Mouse (Mus musculus): ENCODE results near the gene Zbtb39. TPM values are rescaled to one million over a fixed set of nuclear protein-coding genes. Genes with fewer than 3 reads are reported as not detected.
"Not testable (repeated sequence)": the region's sequence is repeated elsewhere in the genome, so short reads cannot be mapped to it uniquely, and the experiment has no call there.

Zbtb39 gene
- total RNA-seq, 2 experiments from 2014 or later, result 3.2 to 5.1 TPM

DNA sequence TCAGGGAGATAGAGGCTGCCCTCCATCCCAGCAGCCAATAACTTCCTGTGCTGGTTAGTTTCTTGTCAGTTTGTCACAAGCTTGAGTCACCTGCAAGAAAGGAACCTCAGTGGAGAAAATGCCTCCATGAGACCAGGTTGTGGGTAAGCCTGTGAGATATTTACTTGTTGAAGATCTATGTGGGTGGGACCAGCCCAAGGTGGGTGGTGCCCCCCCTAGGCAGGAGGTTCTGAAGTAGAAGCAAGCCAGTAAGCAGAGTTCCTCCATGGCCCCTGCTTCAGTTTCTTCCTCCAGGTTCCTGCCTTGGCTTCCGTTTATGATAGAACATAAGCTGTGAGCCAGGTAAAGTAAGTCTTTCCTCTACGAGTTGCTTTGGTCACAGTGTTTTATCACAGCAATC is 3.1 kb upstream of the Zbtb39 start:
- 0 out of 2 replicates have a peak, but pooled peaks have one; percentile 14 for ATAC-seq (ENCODE audit: poor library complexity, severe bottlenecking)

DNA sequence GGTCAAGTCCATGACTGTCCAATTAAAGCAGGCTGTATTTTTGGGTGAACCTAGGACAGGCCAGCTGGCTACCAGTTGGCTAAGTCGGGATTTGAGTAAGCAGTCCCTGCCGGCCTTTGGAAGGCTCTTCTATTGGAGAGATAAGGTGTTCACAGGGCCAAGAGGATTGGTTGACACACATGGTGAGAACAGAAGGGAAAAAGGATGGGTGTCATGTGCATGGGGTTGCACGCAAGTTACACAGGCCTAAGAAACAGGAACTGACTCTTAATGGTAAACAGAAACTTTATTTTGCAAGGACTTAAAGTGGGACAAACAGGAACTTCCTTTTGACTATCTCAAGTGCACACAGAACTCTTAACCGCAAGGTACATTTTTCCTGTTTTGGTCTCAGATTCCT is 2.4 kb upstream of the Zbtb39 start:
- peak; percentile 67 for ATAC-seq (ENCODE audit: poor library complexity, severe bottlenecking)

DNA sequence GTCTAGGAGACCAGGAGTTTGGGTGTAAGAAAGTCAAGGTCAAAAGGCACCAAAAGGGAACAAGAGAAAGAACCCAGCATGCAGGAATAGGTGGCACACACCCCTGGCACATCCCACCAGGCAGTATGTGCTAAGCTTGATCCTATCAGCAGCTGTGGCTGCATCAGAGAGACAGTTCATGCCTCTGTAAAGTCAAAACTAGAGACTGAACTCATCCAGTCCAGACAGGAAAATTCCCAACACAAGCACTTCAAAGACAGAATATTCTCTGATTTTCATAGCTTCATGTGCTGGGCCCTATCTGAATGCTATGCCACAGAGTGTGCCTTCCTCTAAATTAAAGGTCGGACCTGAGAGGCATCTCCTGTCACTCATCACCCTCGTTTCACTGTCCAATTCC is 1.8 kb upstream of the Zbtb39 start:
- peak; percentile 1; the same call in 1 of the 2 replicates for ATAC-seq (ENCODE audit: poor library complexity, severe bottlenecking)

DNA sequence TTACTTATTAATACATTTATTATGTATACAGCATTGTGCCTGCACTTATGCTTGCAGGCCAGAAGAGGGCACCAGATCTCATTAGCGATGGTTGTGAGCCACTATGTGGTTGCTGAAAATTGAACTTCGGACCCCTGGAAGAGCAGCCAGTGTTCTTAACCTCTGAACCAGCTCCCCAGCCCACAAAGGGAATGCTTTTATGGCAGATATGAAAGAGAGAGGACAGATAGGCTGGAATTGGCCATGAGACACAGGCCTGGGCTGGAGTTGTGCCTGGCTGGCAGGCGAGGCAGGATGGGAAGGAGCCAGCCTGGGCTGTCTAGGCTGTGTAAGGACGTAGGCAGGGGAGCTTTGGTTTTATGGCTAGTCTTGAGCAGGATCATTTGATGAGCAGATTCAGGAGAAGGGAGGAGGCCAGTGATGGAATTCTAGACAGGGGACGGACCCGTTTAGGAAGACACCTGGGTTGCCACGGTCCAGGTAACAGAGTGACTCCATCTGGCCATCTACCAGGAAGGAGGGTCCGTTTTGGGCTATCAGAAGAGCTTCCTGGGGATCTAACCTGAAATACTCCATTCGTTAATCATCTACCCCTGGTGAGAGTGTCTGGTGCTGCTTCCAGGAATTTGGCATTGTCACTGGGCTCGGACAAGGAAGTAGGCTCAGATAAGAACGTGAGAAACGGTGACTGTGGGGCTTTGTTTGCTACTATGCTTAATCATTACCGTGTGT is 1.0 kb upstream of the Zbtb39 start:
- ATAC-seq (ENCODE audit: poor library complexity, severe bottlenecking), result no peak

DNA sequence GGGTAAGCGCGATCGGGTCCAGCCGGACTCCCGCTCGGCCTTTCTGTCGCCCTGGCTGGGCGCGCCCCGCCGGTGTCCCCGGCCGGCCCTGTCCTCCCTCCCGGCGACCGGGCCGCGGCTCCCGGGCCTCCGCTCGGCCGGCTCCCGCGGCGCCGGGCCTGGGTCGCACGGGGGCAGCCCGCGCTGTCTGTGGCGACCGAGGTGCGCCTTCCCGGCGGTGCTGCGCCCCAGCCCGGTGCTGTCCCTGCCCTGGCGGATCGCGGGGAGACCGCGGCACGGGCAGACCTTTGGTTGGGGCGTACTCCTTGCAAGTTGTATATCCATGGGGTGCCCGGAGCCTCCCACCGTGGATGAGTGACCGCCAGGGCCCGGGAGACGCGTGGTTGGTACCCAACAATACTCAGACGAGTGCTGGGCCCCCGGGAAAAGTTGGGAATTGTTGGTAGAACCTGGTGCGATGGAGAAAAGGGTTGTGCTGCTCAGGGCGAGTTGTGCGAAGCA is 373 bp downstream of the Zbtb39 start:
- ATAC-seq (ENCODE audit: poor library complexity, severe bottlenecking), result no peak

DNA sequence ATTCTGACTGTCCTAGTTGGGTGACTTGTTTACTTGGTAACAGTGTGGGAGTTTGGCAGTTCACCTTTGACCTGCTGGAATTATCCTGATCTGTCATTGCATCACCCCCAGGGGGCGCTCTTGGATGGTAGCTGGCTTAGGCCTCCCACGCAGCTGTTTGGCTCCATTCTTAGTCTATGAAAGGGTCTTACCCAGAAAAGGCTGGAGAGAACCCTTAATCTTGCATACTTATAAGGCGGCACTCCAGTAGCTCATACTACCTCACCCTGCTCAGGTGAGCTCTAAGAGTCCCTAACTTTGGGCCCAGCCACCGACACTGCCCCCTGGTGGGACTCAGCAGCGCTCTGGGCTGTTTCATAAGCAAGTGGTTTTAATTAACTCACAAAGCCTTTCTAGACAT is 5.3 kb downstream of the Zbtb39 start:
- ATAC-seq (ENCODE audit: poor library complexity, severe bottlenecking), result peak; percentile 62

DNA sequence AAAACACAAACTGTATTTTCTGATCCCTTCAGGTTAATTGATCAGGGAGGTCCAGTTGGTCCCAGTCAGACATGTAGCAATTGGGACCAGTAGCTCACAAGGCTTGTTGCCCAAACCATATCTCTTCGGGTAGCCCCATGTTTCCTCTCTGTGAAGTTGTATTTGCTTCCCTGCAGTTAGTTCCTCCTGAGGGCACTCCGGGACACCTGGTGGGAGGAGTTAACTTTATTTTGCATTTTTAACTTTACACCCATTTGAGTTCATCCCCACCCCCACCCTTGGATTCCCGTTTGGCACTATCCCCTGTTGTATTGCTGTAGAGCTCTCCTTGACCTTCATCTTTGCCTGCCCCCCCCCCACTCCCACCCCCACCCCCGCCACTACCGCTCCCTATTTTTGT is 6.5 kb downstream of the Zbtb39 start:
- ATAC-seq (ENCODE audit: poor library complexity, severe bottlenecking), result no peak

DNA sequence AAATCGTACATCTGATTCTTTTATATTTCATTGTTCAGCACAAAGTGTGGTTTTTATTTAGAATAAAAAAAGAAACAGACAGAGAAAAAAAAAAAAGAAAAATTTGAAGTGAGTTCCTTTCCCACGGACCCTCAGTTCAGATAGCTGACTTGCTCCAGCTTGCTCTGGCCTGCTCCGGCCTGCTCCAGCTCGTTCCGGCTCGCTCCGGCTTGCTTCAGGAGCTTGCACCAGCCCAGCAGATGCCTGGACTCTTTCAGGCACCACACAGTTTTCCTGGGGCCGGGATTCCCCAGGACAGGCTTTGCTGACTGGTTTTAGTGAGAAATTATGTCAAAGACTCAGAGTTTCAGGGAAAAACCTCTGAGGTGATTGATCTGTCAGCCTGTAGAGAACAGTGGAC is 7.9 kb downstream of the Zbtb39 start:
- no peak for ATAC-seq (ENCODE audit: poor library complexity, severe bottlenecking)

DNA sequence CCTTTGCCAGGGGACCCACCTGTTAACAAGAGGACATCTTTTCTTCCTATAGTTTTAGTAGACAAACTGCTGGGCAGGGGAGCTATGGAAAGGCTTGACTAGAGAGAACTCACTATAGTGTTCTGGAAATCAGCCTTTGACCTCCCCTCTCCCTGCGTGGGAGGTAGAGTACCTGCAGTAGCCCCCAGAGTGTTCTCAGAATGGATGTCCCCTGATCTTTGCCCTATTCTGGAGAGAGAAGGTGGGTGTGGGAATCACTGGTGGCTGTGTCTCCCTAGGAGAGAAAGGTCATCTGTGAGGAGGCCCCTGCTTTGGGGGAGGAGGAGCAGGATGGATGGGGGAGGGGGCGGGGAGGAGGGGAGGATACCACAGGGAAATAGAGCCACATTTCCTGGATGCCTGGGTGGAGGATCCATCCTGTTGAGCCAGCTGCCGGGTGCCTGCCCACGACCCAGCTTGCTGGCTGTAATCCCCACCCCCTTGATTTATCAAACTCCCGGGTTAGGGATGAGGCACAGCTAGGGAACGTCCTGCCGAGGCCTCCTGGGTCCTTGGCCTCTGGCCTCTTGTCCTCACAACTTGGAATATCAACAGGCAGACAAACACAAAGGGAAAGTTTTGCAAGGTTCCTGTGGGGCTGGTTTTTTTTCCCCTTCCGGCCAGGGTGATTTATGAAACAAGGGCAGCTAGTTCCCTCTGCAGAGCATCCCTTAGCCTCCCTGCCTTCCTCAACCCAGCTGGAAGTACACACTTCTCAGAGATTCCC is 9.7 kb downstream of the Zbtb39 start:
- peak; percentile 41; the same call in 1 of the 2 replicates for ATAC-seq (ENCODE audit: poor library complexity, severe bottlenecking)

DNA sequence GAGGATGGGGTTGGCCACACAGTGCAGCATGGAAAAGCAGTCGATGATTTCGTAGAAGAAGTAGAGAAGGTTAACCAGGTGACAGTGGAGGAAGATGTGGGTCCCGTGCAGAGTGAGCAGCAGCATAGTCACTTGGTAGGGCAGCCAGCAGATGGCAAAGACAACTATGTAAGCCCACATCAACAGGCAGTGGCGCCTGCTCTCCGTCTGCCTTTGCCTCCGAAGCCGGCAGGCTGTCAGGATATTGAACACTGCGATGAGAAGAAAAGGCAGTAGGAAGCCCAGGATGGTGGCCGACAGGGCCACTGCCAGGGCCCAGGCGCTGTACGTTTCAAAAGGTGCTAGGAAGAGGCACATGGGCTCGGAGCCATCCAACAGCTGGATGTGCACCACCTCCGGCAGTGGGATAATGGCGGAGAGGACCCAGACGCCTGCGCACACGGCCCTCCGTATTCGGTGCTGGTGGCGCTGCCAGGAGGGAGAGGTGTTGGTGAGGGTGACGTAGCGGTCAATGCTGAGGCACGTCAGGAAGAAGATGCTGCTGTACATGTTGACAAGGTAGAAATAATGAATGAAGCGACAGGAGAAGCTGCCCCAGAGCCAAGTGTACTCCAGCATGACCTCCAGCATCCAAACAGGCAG is 10.9 kb downstream of the Zbtb39 start:
- no peak for ATAC-seq (ENCODE audit: poor library complexity, severe bottlenecking)

DNA sequence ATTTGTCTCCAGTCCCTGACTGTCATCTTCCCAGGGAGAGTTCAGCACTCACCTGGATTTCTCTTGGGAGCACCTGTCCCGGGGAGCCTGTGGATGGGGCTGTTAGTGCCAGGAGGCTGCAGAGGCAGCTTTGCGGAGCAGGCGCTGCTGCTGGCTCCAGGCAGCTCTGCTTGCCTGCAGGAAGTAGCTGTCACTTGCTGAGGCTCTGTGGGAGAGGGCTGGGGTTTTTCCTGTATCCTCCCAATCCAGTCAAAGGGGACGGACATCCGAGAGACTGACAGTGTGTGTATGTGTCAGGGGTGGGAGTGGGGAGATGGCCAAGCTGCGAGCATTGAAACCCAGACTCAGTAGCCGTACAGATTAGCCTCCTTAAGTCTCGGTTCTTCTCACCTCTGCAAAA is 12.2 kb downstream of the Zbtb39 start, which contains the start of gene Gpr182:
Gene Gpr182 (minus strand): TSS at position 185 of the 400 bp plus-strand sequence.
- no peak for ATAC-seq (ENCODE audit: poor library complexity, severe bottlenecking)

DNA sequence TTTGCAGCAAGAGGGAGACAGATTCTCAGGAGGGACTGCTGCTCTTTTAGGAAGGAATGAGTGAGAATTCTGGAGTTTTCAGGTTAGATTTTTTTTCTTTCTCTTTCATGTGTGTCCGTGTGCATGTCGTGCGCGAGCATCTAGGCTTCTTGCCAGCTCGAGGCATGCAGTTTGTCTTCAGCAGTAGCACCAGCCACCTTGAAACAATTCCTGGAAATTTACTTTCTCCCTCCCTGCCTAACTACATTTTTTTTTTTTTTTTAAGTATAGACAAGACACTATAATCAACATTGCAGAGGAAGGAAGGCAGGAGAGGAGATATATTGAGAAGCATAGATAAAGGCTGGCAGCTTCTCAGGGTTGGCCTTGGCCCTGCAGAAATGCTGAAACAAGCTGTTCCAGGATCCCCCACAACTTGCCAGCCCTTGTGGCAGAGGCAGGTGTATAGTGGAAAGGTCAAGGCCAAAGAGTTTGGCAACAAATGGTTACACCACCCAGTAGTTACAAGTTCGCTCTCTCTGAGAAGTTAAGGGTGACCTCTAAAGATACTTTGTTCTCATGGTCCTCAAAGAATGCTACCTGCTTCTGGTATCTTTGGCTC is 15.3 kb downstream of the Zbtb39 start:
- ATAC-seq (ENCODE audit: poor library complexity, severe bottlenecking), result no peak

DNA sequence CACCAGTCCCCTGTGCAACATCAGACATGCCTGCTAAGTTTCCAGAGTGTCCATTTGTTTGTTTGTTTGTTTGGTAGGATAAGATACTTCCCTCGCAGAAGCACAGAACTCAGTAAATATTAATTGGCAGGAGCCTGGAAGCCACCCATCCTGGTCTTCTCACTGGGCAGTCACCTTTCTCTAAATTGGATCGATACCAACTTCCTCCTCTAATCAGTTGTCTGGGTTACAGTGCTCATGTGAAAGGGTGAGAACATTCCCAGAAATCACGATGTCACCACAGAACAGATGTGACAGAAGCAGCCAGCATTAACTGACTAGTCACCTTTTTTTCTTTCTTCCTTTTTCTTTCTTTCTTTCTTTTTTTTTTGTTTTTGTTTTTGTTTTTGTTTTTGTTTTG is 15.9 kb downstream of the Zbtb39 start:
- ATAC-seq (ENCODE audit: poor library complexity, severe bottlenecking), result no peak

DNA sequence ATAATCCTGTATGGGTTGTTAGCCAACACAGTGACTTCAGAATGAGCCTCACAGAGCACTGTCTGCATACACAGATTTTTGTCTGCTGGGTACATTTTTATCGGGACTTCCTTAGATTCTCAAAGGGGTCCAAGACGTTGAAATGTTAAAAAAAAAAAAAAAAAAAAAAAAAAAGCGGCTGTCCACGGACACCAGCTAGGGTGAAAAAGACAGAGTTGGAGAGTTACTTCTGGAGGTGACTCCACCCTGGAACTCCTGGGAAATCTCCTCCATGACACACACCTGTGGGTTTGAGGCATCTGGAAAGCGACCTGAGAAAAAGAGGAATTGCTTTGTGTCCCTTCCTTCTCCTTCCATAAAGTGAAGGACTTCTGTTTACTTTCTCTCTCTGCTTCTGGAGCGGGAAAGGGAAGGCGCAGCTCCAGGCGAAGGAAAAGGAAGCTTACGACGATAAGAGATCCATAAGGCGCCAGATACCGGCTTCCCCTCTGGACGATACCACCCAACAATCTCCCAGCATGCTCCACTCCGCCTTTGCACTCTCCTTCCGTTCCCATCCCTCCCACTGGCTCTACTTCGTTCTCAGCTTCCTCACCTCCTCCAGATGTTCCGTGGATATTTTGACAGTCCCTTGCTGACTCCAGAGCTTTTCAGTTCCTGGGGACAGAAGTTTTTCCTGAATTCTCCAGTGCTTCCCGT is 16.6 kb downstream of the Zbtb39 start:
- ATAC-seq (ENCODE audit: poor library complexity, severe bottlenecking), result no peak

DNA sequence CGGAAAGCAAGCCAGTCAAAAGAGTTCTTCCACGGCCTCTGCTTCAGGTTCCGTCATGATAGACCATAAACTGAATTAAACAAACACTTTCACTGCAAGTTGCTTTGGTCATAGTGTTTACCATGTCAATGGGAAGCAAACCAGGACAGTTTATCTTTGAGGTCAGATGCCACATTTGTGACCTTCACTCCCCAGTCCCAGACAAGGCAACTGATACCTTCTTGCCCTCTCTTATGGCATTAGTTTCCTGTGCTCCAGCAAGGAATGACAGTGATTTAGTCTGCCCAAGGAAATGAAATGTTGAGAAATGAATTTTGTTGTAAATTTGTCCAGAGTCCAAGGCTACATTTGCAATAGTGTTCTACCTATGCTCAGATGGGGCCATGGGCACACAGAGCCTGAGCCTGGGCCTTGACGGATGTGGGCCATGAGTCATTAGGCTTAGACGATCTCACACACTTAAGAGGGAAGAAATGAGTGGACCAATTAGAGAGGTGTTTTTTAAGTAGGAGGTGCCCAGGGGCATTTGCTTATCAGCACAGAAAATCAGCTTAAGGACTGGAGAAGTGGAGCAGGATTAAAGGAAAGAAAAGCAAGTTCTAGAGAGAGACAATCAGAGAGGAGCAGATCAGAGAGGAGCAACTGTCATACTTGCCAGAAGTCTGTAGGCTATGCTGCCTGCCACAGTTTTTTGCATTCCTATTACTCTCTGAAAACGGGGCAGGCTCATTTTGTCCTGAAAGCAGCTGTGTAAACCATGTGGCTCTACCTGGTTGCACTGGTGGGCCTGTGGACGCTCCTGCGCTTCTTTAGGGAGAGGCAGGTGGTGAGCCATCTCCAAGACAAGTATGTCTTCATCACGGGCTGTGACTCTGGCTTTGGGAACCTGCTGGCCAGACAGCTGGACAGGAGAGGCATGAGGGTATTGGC is 20.1 kb downstream of the Zbtb39 start, which contains the start of the genes Rdh1 and Rdh16f1:
Gene Rdh1 (plus strand): TSS at position 541 of the 930 bp plus-strand sequence.
Gene Rdh16f1 (plus strand): TSS at position 607 of the 930 bp plus-strand sequence.
- no peak for ATAC-seq (ENCODE audit: poor library complexity, severe bottlenecking)

DNA sequence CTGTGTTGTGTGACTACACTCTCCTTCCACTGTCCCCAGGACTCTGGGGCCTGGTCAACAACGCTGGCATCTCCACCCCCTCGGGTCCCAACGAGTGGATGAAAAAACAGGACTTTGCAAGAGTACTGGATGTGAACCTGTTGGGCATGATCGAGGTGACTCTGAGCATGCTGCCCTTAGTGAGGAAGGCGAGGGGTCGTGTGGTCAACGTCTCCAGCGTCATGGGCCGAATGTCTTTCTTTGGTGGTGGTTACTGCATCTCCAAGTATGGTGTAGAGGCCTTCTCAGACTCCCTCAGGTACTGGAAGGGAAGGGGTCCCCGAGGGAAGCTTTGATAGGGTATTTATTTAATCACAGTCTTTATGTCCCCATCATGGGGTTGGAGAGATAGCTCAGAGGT is 23.6 kb downstream of the Zbtb39 start:
- not testable (repeated sequence) for ATAC-seq (ENCODE audit: poor library complexity, severe bottlenecking)

DNA sequence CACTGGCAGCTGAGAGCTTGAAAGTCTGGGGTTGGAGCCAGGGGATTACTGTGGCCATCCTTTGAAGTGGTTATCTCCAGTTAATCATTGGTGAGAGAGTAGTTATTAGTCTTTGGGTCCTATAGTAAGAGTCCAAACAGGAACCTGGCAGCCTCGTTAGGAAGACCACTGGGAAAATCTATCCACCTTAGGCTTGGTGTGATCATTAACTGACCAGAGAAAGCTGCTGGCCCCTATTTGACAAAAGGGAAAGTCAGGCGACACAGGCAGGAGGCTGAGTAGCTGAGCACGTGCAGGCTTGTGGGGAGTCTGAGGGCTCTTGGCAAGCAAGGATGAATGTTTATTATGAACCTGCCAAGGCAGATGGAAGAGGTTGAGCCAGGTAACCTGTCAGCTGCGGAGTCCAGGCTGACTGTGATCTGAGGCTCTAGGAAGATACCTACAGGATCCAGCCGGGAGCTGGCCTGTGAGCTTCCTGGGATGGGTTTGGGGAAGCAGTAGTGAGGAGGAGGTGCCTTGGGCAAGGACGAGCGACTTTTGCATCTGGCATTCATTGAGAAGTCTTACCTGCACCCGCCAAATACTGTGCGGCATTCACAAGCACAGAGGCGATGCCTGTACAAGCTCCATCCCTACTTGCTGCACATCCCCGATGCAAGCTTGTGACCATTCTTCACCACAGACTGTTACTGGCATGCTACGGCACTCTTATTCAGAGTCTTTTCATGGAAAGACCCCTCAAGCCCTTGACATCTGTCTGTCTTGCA is 24.8 kb downstream of the Zbtb39 start:
- ATAC-seq (ENCODE audit: poor library complexity, severe bottlenecking), result no peak

DNA sequence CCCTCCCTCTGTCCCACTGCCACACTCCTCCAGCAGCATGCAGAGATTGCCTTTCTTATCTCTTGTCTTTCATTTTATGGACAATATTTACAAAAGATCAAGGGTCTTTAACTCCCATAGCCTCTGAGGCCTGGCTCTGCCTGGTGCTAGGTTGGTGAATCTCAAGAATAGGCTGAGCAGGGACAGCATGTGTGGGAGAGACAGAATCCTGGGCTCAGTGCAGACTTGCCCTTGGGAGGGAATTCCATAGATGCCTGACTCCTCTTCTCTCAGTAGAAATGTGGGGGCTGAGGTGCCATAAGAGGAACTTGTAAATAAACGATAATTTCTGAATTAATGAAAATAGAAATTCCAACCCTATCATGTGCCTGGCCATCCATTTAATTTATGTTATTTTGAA is 27.2 kb downstream of the Zbtb39 start:
- no peak for ATAC-seq (ENCODE audit: poor library complexity, severe bottlenecking)
